Mouse (Mus musculus) limb, embryonic 15.5 days (tissue): ENCODE data around the gene Lpgat1. TPM values are rescaled to one million over a fixed set of nuclear protein-coding genes. Genes with fewer than 3 reads are reported as not detected.

Source experiments
- ATAC-seq: fragments of 200-750 bp; cut with Nextera tagmentation; 2 replicates; pipeline ENCODE4 v1.8.0; 2017; ENCODE audit warnings: low read depth, moderate TSS enrichment; ENCODE audit not compliant: insufficient number of reproducible peaks, low FRiP score, low TSS enrichment
- H3K27ac ChIP-seq: fragments of 300-500 bp; sonication (generic); 2 replicates; pipeline ENCODE4 v1.5.1; 2015; ENCODE audit warnings: moderate library complexity, mild to moderate bottlenecking, inconsistent platforms
- H3K27me3 ChIP-seq: fragments of 300-500 bp; sonication (generic); 2 replicates; pipeline ENCODE4 v1.6.1; 2015; ENCODE audit warnings: inconsistent platforms
- H3K36me3 ChIP-seq: fragments of 300-500 bp; sonication (generic); 2 replicates; pipeline ENCODE4 v1.6.1; 2015; ENCODE audit warnings: inconsistent platforms
- H3K4me1 ChIP-seq: fragments of 300-500 bp; sonication (generic); 2 replicates; pipeline ENCODE4 v1.6.1; 2015; ENCODE audit warnings: inconsistent platforms
- H3K4me2 ChIP-seq: fragments of 300-500 bp; sonication (generic); 2 replicates; pipeline ENCODE4 v1.6.1; 2015; ENCODE audit warnings: mild to moderate bottlenecking, inconsistent platforms
- H3K4me3 ChIP-seq: fragments of 300-500 bp; sonication (generic); 2 replicates; pipeline ENCODE4 v1.5.1; 2015; ENCODE audit warnings: mild to moderate bottlenecking, inconsistent platforms
- H3K9ac ChIP-seq: fragments of 300-500 bp; sonication (generic); 2 replicates; pipeline ENCODE4 v1.6.1; 2015; ENCODE audit warnings: inconsistent platforms
- H3K9me3 ChIP-seq: fragments of 300-500 bp; sonication (generic); 2 replicates; pipeline ENCODE4 v1.6.1; 2016; ENCODE audit warnings: inconsistent platforms
- WGBS: fragments of 180-500 bp; shearing (Covaris S2); methylation state at CpG from one replicate; pipeline ENCODE4 v1.1.7; 2015; 5-methylcytosine and 5-hydroxymethylcytosine counted together
- polyA plus RNA-seq: library from polyadenylated mRNA; unstranded; fragments of >200 nt; fragmentation: Nextera tagmentation; extraction: Ambion mirVana; gene quantifications from 2 replicates; pipeline ENCODE4 v1.2.1, GENCODE M21; 2015

Gene Lpgat1
- polyA plus RNA-seq = 20.9 and 23.0 TPM in 2 replicates

- Histone ChIP-seq H3K4me3 (peak within 1 kb of the TSS; percentile 90), H3K9me3 (no peaks in the 10 kb centered on the region), H3K4me2 (peak within 1 kb of the TSS; percentile 84), H3K9ac (peak within 1 kb of the TSS; percentile 90), H3K27ac (peak within 1 kb of the TSS; percentile 94), H3K4me1 (peaks cover 15% of the 10 kb centered on the region; the same call in 1 of the 2 replicates), H3K36me3 (peaks cover 1% of the 10 kb centered on the region; the same call in 1 of the 2 replicates), H3K27me3 (no peaks in the 10 kb centered on the region)
- under 1% methylated on average over 44 of the region's 113 CpGs for WGBS
- peak; percentile 87 for ATAC-seq
Measured at GRCm38 (mm10) chr1:191717601-191718498, at the start of gene Lpgat1. Lpgat1 (plus strand) TSS chr1:191717834.

GRCm38 (mm10) chr1:191668030-191668429, 49.6 kb upstream of the Lpgat1 start:
- H3K4me1 ChIP-seq = peaks cover 6% of the 10 kb centered on the region; the same call in 1 of the 2 replicates
- peak overlapping the region; percentile 38; the same call in 1 of the 2 replicates for H3K27ac ChIP-seq
- H3K9me3 ChIP-seq = no peaks in the 10 kb centered on the region
- no peak overlapping the region for H3K4me3 ChIP-seq
- WGBS = 35% methylated on average over 9 of the region's 9 CpGs
- H3K36me3 ChIP-seq = no peaks in the 10 kb centered on the region
- peak; percentile 75 for ATAC-seq
- H3K9ac ChIP-seq = no peak overlapping the region
- no peaks in the 10 kb centered on the region for H3K27me3 ChIP-seq
- H3K4me2 ChIP-seq = no peak overlapping the region

- Histone ChIP-seq H3K4me3 (no peak overlapping the region), H3K9me3 (no peaks in the 10 kb centered on the region), H3K27ac (no peak overlapping the region), H3K27me3 (no peaks in the 10 kb centered on the region), H3K4me2 (no peak overlapping the region), H3K36me3 (no peaks in the 10 kb centered on the region), H3K4me1 (no peaks in the 10 kb centered on the region), H3K9ac (no peak overlapping the region)
- ATAC-seq = no peak
- WGBS = 81% methylated on average over 5 of the region's 5 CpGs
Measured at GRCm38 (mm10) chr1:191674071-191674470, 43.6 kb upstream of the Lpgat1 start.

- Histone ChIP-seq H3K9ac (no peak overlapping the region), H3K27ac (no peak overlapping the region), H3K36me3 (no peaks in the 10 kb centered on the region), H3K4me3 (no peak overlapping the region), H3K4me1 (no peaks in the 10 kb centered on the region), H3K9me3 (0 out of 2 replicates have a peak, but pooled peaks cover 5% of the 10 kb centered on the region), H3K27me3 (no peaks in the 10 kb centered on the region), H3K4me2 (no peak overlapping the region)
- no peak for ATAC-seq
- whole genome bisulfite sequencing = 72% methylated on average over 2 of the region's 2 CpGs
Measured at GRCm38 (mm10) chr1:191681633-191682032, 36.0 kb upstream of the Lpgat1 start.

- H3K4me1 ChIP-seq = no peaks in the 10 kb centered on the region
- no peak overlapping the region for H3K27ac ChIP-seq
- no peak overlapping the region for H3K4me2 ChIP-seq
- no peak overlapping the region for H3K4me3 ChIP-seq
- H3K36me3 ChIP-seq = no peaks in the 10 kb centered on the region
- no peak for ATAC-seq
- H3K9ac ChIP-seq = no peak overlapping the region
- H3K27me3 ChIP-seq = no peaks in the 10 kb centered on the region
- 0 out of 2 replicates have a peak, but pooled peaks cover 5% of the 10 kb centered on the region for H3K9me3 ChIP-seq
- 89% methylated on average over 7 of the region's 7 CpGs for WGBS
Measured at GRCm38 (mm10) chr1:191687531-191687930, 30.1 kb upstream of the Lpgat1 start.

GRCm38 (mm10) chr1:191693231-191693630, 24.4 kb upstream of the Lpgat1 start:
- 34% methylated on average over 4 of the region's 4 CpGs for WGBS
- ATAC-seq = no peak

GRCm38 (mm10) chr1:191698253-191698795, 19.3 kb upstream of the Lpgat1 start:
- no peak for ATAC-seq
- Histone ChIP-seq H3K36me3 (no peaks in the 10 kb centered on the region), H3K4me3 (no peak overlapping the region), H3K27me3 (no peaks in the 10 kb centered on the region), H3K4me1 (0 out of 2 replicates have a peak, but pooled peaks cover 2% of the 10 kb centered on the region), H3K27ac (no peak overlapping the region), H3K9ac (no peak overlapping the region), H3K9me3 (no peaks in the 10 kb centered on the region), H3K4me2 (no peak overlapping the region)
- WGBS = 19% methylated on average over 1 of the region's 1 CpGs

More at GRCm38 (mm10) chr1:191693231-191693630, 24.4 kb upstream of the Lpgat1 start:
- Histone ChIP-seq H3K4me3 (no peak overlapping the region), H3K36me3 (no peaks in the 10 kb centered on the region), H3K9me3 (no peaks in the 10 kb centered on the region), H3K4me2 (no peak overlapping the region), H3K27me3 (no peaks in the 10 kb centered on the region), H3K27ac (no peak overlapping the region), H3K4me1 (peaks cover 4% of the 10 kb centered on the region; the same call in 1 of the 2 replicates), H3K9ac (no peak overlapping the region)

- Histone ChIP-seq H3K36me3 (no peaks in the 10 kb centered on the region), H3K27me3 (no peaks in the 10 kb centered on the region), H3K4me1 (no peaks in the 10 kb centered on the region), H3K4me3 (no peak overlapping the region), H3K9me3 (no peaks in the 10 kb centered on the region), H3K9ac (no peak overlapping the region), H3K27ac (no peak overlapping the region), H3K4me2 (no peak overlapping the region)
- no peak for ATAC-seq
- 38% methylated on average over 4 of the region's 4 CpGs for whole genome bisulfite sequencing
Measured at GRCm38 (mm10) chr1:191704535-191704934, 13.1 kb upstream of the Lpgat1 start.

- Histone ChIP-seq H3K36me3 (no peaks in the 10 kb centered on the region), H3K4me2 (no peak overlapping the region), H3K27ac (no peak overlapping the region), H3K9me3 (no peaks in the 10 kb centered on the region), H3K4me1 (no peaks in the 10 kb centered on the region), H3K4me3 (no peak overlapping the region), H3K27me3 (no peaks in the 10 kb centered on the region), H3K9ac (no peak overlapping the region)
- ATAC-seq = no peak
- 52% methylated on average over 3 of the region's 3 CpGs for WGBS
Measured at GRCm38 (mm10) chr1:191706541-191707078, 11.0 kb upstream of the Lpgat1 start.

- H3K9me3 ChIP-seq = no peaks in the 10 kb centered on the region
- no peak overlapping the region for H3K4me3 ChIP-seq
- ATAC-seq = no peak
- no peak overlapping the region for H3K27ac ChIP-seq
- H3K36me3 ChIP-seq = no peaks in the 10 kb centered on the region
- H3K4me2 ChIP-seq = no peak overlapping the region
- H3K27me3 ChIP-seq = no peaks in the 10 kb centered on the region
- WGBS = 82% methylated on average over 2 of the region's 2 CpGs
- H3K4me1 ChIP-seq = no peaks in the 10 kb centered on the region
- H3K9ac ChIP-seq = no peak overlapping the region
Measured at GRCm38 (mm10) chr1:191709811-191710210, 7.8 kb upstream of the Lpgat1 start.

GRCm38 (mm10) chr1:191712224-191712838, 5.3 kb upstream of the Lpgat1 start:
- Histone ChIP-seq H3K4me3 (no peak overlapping the region), H3K4me1 (peaks cover 5% of the 10 kb centered on the region; the same call in 1 of the 2 replicates), H3K4me2 (no peak overlapping the region), H3K9ac (no peak overlapping the region), H3K9me3 (no peaks in the 10 kb centered on the region), H3K36me3 (no peaks in the 10 kb centered on the region), H3K27ac (no peak overlapping the region), H3K27me3 (no peaks in the 10 kb centered on the region)
- ATAC-seq = no peak
- 74% methylated on average over 4 of the region's 4 CpGs for WGBS
